Mouse (Mus musculus) lung, adult 2 months (tissue): Measurements from ENCODE around the gene Igll1. TPM values are rescaled to one million over a fixed set of nuclear protein-coding genes. Genes with fewer than 3 reads are reported as not detected.
A peak's percentile ranks its signal among the peaks of the same experiment; 100 is the strongest.
"Not testable (repeated sequence)": the region's sequence is repeated elsewhere in the genome, so short reads cannot be mapped to it uniquely, and the experiment has no call there.

ENCODE experiments used
- DNase-seq: peaks from one replicate; pipeline ENCODE4 v3.0.0; 2022
- H3K4me1 ChIP-seq: fragments of 200-500 bp; 2 replicates; pipeline ENCODE4 v1.6.1; 2011; ENCODE audit warnings: low read length; ENCODE audit not compliant: control insufficient read depth, insufficient read depth
- H3K4me3 ChIP-seq: fragments of 200-500 bp; replicated peaks from 2 replicates; pipeline ENCODE3; 2011; ENCODE audit warnings: low read depth, mild to moderate bottlenecking, control low read depth, low read length; ENCODE audit errors: extremely low read depth
- CTCF ChIP-seq: fragments of 200-500 bp; IDR thresholded peaks from 2 replicates; pipeline ENCODE4 v1.5.1; 2011; ENCODE audit warnings: mild to moderate bottlenecking, low read length, control low read depth; ENCODE audit not compliant: insufficient read depth
- POLR2A ChIP-seq: fragments of 200-500 bp; IDR thresholded peaks from 2 replicates; pipeline ENCODE4 v1.6.1; 2011; ENCODE audit warnings: low read depth, mild to moderate bottlenecking, control low read depth, low read length, borderline replicate concordance; ENCODE audit errors: extremely low read depth
- WGBS: fragments of 180-500 bp; shearing (Covaris S2); methylation state at CpG from one replicate; pipeline ENCODE4 v1.1.7; 2018; 5-methylcytosine and 5-hydroxymethylcytosine counted together
- polyA plus RNA-seq: library from polyadenylated mRNA; depleted of rRNA; stranded (reverse); fragments of >200 nt; gene quantifications from 2 replicates; pipeline ENCODE4 v1.2.3, GENCODE M21; 2012

The Igll1 gene
- polyA plus RNA-seq, 1 experiment: not detected

DNA sequence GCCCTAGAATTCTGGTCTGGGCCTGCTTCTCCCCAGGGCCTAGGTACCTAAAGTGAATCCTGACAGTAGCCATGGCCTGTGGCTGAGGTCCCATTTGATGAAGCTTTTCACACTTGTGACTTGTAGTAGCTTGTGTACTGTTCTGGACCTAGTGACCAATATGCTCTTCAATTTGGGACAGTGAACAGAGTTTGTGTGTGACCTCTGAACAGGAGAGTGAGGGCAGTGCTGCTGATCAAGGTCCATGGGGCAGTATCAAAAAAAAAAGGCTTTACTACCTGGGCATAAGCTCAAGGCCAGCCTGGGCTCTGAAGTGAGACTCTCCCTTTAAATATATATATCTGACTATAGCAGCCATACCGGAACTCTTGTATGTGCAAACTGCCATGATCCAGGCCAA is 24.6 kb upstream of the Igll1 start:
- TF ChIP-seq POLR2A (no peak), CTCF (no peak)
- no peaks in the 10 kb centered on the region for H3K4me1 ChIP-seq
- DNase-seq: no peak
- WGBS: 97% methylated on average over 1 of the region's 1 CpGs
- no peak overlapping the region for H3K4me3 ChIP-seq

DNA sequence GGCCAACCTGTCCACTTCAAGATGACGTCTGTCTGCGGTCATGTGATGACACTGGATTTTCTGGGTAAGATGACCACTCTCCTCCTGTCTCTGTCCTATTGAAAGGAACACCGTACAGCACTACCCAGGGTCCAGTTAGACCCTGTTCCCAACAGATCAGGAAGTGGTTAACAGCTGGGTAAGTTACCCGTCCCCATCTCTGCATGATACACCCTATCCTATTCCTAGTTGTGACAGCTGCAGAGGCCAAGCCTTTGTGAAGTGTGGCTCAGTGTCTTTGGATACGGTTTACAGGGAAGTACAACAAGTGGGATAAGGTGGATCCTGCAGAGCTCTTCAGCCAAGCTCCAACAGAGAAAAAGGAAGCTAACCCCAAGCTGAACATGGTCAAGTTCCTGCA is 15.2 kb upstream of the Igll1 start:
- no peak overlapping the region for H3K4me3 ChIP-seq
- TF ChIP-seq POLR2A: no peak
- DNase-seq: no peak
- H3K4me1 ChIP-seq: no peaks in the 10 kb centered on the region
- 88% methylated on average over 5 of the region's 5 CpGs for WGBS

DNA sequence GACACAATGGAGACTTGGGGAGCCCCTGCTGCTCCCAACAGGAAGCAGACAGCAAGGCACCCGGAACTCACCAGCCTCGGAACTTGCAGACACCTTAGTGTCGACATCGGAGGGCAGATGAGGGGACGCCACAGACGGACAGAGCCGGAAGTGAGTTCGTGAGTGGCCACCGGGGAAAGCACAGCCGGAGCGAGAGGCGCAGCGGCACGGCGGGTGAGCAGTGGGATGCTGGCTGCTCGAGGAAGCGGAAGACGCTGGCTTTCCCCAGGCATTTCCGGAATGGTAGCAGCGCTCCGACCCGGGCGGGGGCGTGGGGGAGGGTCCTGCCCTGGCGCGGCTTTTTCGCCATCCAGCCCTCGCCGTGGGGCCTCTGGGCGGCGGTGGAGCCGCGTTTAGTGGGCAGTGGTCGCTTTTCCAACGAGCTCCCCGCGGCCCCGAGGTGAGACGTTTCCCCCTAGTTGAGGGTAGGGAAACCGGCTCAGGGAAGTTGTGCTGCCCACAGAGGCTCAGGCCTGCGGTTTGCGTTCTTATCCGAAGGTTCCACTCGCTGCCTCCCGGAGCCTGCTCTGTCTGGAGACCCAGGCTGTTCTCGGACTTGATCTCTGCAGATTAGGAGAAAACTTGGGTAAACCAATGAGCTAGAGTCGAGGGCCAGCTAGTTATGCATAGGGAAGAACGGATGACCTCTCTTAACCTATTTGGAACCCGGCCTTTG is 7.0 kb upstream of the Igll1 start, which contains the start of the genes Top3b and Vpreb1:
TSS of gene Top3b (plus strand) at position 120 of the 715 bp plus-strand sequence.
TSS of gene Vpreb1 (minus strand) at position 227 of the 715 bp plus-strand sequence.
- Histone ChIP-seq H3K4me3 (peak within 1 kb of the TSS; percentile 96), H3K4me1 (peaks cover 2% of the 10 kb centered on the region; the same call in 1 of the 2 replicates)
- WGBS: under 1% methylated on average over 48 of the region's 49 CpGs
- TF ChIP-seq CTCF (0 out of 2 replicates have a peak, but pooled peaks have one; percentile 10), POLR2A (peak; percentile 79; the same call in 1 of the 2 replicates)
- peak; percentile 80 for DNase-seq

DNA sequence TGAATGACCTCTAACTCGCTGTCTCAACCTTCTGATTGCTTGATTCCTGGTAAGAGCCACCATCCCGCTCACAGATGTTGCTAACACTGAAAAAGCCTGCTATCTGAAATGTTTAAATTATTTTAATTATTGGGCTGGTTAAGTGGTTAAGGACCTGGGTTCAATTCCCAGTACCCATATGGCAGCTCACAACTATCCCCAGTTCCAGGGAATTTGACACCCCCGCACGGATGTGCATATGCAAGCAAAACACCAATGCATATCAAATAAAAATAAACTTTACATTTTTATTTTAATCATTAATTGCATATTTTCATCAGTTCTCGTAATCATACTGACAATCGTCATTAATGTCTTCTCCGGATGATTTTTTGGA is 6.4 kb upstream of the Igll1 start:
- WGBS: 32% methylated on average over 7 of the region's 7 CpGs
- Histone ChIP-seq H3K4me1 (peaks cover 2% of the 10 kb centered on the region; the same call in 1 of the 2 replicates), H3K4me3 (peak overlapping the region; percentile 96)
- DNase-seq: no peak
- no peak for TF ChIP-seq POLR2A
- TF ChIP-seq CTCF: no peak

DNA sequence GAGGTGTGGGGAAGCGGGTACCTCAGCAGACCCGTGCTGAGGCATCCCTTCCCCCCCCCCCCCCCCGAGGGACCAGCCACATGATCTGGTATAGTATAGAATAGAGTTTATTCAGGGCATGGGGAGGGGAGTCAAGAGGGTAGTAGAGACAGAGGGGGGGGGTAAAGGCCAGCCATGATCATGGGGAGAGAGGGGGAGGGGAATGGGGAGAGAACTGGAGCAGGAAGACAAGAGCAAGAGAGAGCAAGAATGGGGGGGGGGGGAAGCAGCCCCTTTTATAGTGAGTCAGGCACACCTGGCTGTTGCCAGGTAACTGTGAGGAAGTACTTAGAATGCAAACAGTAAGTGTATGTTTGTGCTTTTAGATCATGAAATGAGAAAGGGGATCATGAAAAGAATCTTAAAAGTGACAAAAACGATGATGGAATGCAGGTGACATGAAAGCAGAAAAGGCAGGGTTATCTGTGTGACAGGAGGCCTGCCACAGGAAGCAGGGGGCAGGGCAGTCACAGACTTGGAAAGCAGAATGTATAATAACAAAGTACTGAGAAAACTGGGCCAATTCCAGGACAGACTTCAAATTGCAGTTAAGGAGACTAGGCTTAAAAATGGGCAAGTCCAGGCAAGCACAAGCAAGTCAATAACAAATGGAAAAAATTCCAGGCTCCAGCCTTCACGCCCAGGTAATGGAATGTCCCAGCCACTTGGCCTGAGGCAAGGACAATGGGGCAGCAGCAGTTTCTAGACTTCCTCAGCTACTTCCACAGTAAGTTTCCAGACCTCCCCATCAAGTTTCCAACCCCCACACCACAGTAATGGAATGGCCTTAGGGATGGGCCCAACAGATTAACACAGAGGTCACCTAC is 2.1 kb upstream of the Igll1 start:
- DNase-seq: peak; percentile 53
- WGBS: 27% methylated on average over 5 of the region's 5 CpGs

DNA sequence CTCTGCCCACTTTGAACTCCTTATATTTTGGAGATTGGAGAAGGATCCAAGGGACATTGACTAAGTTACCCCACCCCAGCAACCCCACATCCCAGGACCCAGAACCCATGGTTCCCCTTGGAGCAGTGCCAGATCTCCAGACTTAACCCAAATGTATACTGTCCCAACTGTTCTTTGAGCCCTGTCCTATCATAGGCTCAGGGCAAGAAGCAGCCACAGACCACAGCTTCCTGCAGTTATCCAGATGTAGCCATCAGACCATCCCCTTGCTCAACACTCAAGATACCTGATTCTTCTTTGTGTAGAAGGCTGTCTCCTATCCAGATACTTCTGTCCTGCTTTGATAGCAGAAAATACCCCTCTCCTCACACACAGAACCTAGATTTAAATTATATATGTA is 1.4 kb upstream of the Igll1 start:
- TF ChIP-seq POLR2A: no peak
- Histone ChIP-seq H3K4me3 (no peak overlapping the region), H3K4me1 (no peaks in the 10 kb centered on the region)
- DNase-seq: no peak

More for the DNA sequence above, 2.1 kb upstream of the Igll1 start:
- Histone ChIP-seq H3K4me3 (no peak overlapping the region), H3K4me1 (no peaks in the 10 kb centered on the region)
- TF ChIP-seq CTCF (no peak), POLR2A (no peak)

DNA sequence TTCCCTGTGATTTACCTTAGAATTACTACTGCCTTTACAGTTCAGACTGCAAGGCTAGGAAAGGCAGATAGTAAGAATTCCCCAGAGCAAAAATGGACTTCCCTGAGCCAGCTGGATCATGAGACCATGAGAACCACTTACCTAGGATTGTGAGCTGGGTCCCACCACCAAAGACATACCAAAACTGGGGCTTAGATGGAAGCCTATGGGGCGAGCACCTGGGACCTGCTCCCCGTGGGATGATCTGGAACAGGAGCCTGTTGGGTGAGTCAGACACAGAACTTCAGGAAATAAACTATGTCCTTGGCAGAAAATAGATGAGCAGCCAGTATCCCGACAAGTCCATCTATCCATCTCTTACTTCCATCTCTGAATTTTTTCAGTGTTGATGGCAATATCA is 1.5 kb downstream of the Igll1 start:
- Histone ChIP-seq H3K4me3 (no peak overlapping the region), H3K4me1 (no peaks in the 10 kb centered on the region)
- WGBS: 64% methylated on average over 3 of the region's 3 CpGs
- no peak for TF ChIP-seq CTCF
- no peak for TF ChIP-seq POLR2A
- DNase-seq: no peak

DNA sequence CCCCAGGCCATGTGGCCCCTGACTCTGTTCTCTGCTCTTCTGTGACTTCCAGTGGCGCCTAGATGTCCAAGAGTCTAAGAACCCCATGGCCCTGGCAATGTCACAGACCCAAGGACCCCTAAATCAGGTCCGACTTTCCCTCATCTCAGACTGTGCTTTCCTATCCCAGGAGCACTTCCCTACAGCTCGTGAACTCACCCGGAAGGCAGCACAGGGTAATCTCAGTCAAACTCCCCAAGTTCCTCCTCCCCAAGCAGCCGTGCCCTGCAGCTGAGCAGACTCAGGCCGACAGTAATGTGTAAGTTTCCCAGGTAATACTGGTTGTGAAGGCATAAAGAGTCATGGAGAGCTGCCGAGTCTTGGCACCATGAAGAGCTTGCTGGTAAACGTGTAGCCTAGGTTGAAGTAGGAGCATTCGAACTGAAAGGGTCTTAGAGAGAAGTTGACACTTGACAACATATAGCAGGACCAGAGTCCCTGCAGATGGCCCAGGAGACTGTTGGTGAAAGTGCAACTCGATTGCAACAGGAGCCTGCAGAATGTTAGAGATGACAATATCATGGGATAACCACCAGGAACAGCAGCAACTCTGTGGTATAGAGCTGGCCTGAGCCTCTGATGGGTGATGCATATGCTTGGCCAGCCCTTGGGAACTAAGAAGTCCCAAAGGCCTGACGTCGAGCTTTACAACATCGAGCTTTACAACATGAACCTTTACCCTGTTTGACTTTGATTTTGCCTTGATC is 6.9 kb downstream of the Igll1 start:
- no peak overlapping the region for H3K4me3 ChIP-seq
- WGBS: 77% methylated on average over 13 of the region's 13 CpGs
- no peak for DNase-seq
- H3K4me1 ChIP-seq: no peaks in the 10 kb centered on the region
- TF ChIP-seq CTCF: no peak
- no peak for TF ChIP-seq POLR2A

DNA sequence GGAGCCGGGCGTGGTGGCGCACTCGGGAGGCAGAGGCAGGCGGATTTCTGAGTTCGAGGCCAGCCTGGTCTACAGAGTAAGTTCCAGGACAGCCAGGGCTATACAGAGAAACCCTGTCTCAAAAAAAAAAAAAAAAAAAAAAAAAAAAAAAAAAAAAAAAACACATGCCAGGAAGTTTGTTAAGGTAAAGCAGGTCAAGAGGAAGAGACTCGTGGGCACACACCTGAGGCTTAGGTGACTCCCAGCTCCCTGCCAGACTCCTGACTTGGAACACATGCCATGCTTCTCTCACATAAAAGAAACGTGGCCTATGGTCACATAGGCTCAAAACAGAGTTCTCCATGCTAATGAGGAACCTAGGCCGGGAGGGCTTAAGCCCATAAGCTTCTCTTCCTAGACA is 7.7 kb downstream of the Igll1 start:
- not testable (repeated sequence) for H3K4me3 ChIP-seq, DNase-seq, H3K4me1 ChIP-seq
- WGBS: 77% methylated on average over 9 of the region's 9 CpGs
